Mouse (Mus musculus) heart, postnatal 0 days (tissue): ENCODE measurements at regions not wholly inside any gene's neighbourhood (a gene's known extent, or its start where the extent isn't known, plus 50 kb on each side); places are given as distances from the start of the nearest gene placed in this dataset.

Experiments used
- CTCF ChIP-seq: IDR thresholded peaks from 2 replicates; pipeline ENCODE4 v1.5.1; 2016; ENCODE audit warnings: antibody characterized with exemption, control low read depth, low read depth
- EP300 ChIP-seq: IDR thresholded peaks from 2 replicates; pipeline ENCODE4 v1.6.1; 2016; ENCODE audit warnings: antibody characterized with exemption, low read depth

GRCm38 (mm10) chr9:85490367-85490766 lies 163.2 kb upstream of the Tent5a start:
- TF ChIP-seq CTCF = no peak
- TF ChIP-seq EP300 = no peak
